Mouse (Mus musculus) MEL (cell line): ENCODE results near the gene Sult1a1. TPM values are rescaled to one million over a fixed set of nuclear protein-coding genes. Genes with fewer than 3 reads are reported as not detected.
A peak's percentile ranks its signal among the peaks of the same experiment; 100 is the strongest.

Experiments
- DNase-seq: peaks from one replicate; pipeline ENCODE4 v3.0.0; 2011; ENCODE audit warnings: low read depth, low spot score
- H3K27ac ChIP-seq: 2 replicates; pipeline ENCODE4 v1.5.1; 2012; ENCODE audit warnings: low read depth, mild to moderate bottlenecking, control low read depth, low read length, moderate library complexity; ENCODE audit not compliant: control insufficient read depth
- H3K27me3 ChIP-seq, 2 experiments: fragments of 150-350 bp in 1 of 2; sonication (generic) in 1 of 2; 2 replicates each; pipeline ENCODE4 v1.6.1; 2012; ENCODE audit warnings: low read length in 2 of 2, mild to moderate bottlenecking in 2 of 2, improper control_type of control experiment in 1 of 2, moderate library complexity in 1 of 2; ENCODE audit not compliant: insufficient read depth in 2 of 2, control insufficient read depth in 1 of 2
- H3K36me3 ChIP-seq, 2 experiments: 2 replicates each; pipeline ENCODE4 v1.6.1; 2012 to 2014; ENCODE audit warnings: low read length in 2 of 2, improper control_type of control experiment in 1 of 2, inconsistent platforms in 1 of 2, mild to moderate bottlenecking in 1 of 2; ENCODE audit not compliant: insufficient read depth in 2 of 2, control insufficient read depth in 1 of 2
- H3K4me1 ChIP-seq, 2 experiments: fragments of 150-350 bp in 1 of 2; sonication (generic) in 1 of 2; 2 replicates each; pipeline ENCODE4 v1.6.1; 2012; ENCODE audit warnings: low read length in 2 of 2, improper control_type of control experiment in 1 of 2, mild to moderate bottlenecking in 1 of 2; ENCODE audit not compliant: insufficient read depth in 2 of 2, control insufficient read depth in 1 of 2
- H3K4me3 ChIP-seq, 2 experiments: fragments of 150-350 bp in 1 of 2; sonication (generic) in 1 of 2; 2 replicates each; pipeline ENCODE4 v1.5.1; 2012; ENCODE audit warnings: low read depth in 2 of 2, low read length in 2 of 2, mild to moderate bottlenecking in 2 of 2, moderate library complexity in 2 of 2, control low read depth in 1 of 2, improper control_type of control experiment in 1 of 2; ENCODE audit not compliant: control insufficient read depth in 1 of 2, insufficient read depth in 1 of 2
- H3K79me2 ChIP-seq: 2 replicates; pipeline ENCODE4 v1.6.1; 2012; ENCODE audit warnings: mild to moderate bottlenecking, low read length, moderate library complexity; ENCODE audit not compliant: control insufficient read depth, poor library complexity, insufficient read depth
- H3K9ac ChIP-seq: 2 replicates; pipeline ENCODE4 v1.6.1; 2012; ENCODE audit warnings: low read depth, mild to moderate bottlenecking, control low read depth, low read length, moderate library complexity; ENCODE audit not compliant: control insufficient read depth, poor library complexity, severe bottlenecking
- H3K9me3 ChIP-seq: fragments of 150-350 bp; sonication (generic); replicated peaks from 2 replicates; pipeline ENCODE4 v1.6.1; 2012; ENCODE audit warnings: mild to moderate bottlenecking, low read length, improper control_type of control experiment, moderate library complexity; ENCODE audit not compliant: insufficient read depth
- CHD1 ChIP-seq: IDR thresholded peaks from 2 replicates; pipeline ENCODE4 v1.6.1; 2012; ENCODE audit warnings: low read depth, mild to moderate bottlenecking, inconsistent platforms, low read length, improper control_type of control experiment
- CHD2 ChIP-seq: IDR thresholded peaks from 2 replicates; pipeline ENCODE4 v1.6.1; 2011; ENCODE audit warnings: low read length, improper control_type of control experiment
- E2F4 ChIP-seq: IDR thresholded peaks from 2 replicates; pipeline ENCODE4 v1.6.1; 2011; ENCODE audit warnings: low read depth, low read length, improper control_type of control experiment, borderline replicate concordance
- EP300 ChIP-seq, 2 experiments: IDR thresholded peaks; 2 replicates each; pipeline ENCODE4 v1.6.1; 2011; ENCODE audit warnings: improper control_type of control experiment in 2 of 2, low read length in 2 of 2, low read depth in 1 of 2, mild to moderate bottlenecking in 1 of 2
- GABPA ChIP-seq: IDR thresholded peaks from 2 replicates; pipeline ENCODE4 v1.6.1; 2012; ENCODE audit warnings: low read depth, mild to moderate bottlenecking, inconsistent platforms, low read length, improper control_type of control experiment, moderate library complexity
- GATA1 ChIP-seq: IDR thresholded peaks from 2 replicates; pipeline ENCODE4 v1.6.1; 2011; ENCODE audit warnings: low read depth, low read length, improper control_type of control experiment
- JUND ChIP-seq: IDR thresholded peaks from 2 replicates; pipeline ENCODE4 v1.6.1; 2011; ENCODE audit warnings: low read depth, mild to moderate bottlenecking, improper control_type of control experiment, low read length
- KAT2A ChIP-seq: conservative IDR thresholded peaks from 2 replicates; pipeline ENCODE4 v1.6.1; 2012; ENCODE audit warnings: low read depth, low read length, improper control_type of control experiment, inconsistent platforms
- MAX ChIP-seq: IDR thresholded peaks from 2 replicates; pipeline ENCODE4 v1.6.1; 2011; ENCODE audit warnings: low read length, improper control_type of control experiment
- MAZ ChIP-seq: IDR thresholded peaks from 2 replicates; pipeline ENCODE4 v1.6.1; 2012; ENCODE audit warnings: low read depth, mild to moderate bottlenecking, inconsistent platforms, low read length, improper control_type of control experiment
- MEF2A ChIP-seq: IDR thresholded peaks from 2 replicates; pipeline ENCODE4 v1.6.1; 2014; ENCODE audit warnings: low read depth, mild to moderate bottlenecking, inconsistent platforms, low read length, improper control_type of control experiment; ENCODE audit not compliant: poor library complexity, insufficient replicate concordance, severe bottlenecking; ENCODE audit errors: extremely low read depth
- MYC ChIP-seq: IDR thresholded peaks from 2 replicates; pipeline ENCODE4 v1.6.1; 2011; ENCODE audit warnings: low read depth, mild to moderate bottlenecking, low read length, improper control_type of control experiment, moderate library complexity
- NELFE ChIP-seq: IDR thresholded peaks from 2 replicates; pipeline ENCODE4 v1.6.1; 2011; ENCODE audit warnings: low read depth, low read length, improper control_type of control experiment
- NRF1 ChIP-seq: IDR thresholded peaks from 2 replicates; pipeline ENCODE4 v1.6.1; 2014; ENCODE audit warnings: low read depth, mild to moderate bottlenecking, inconsistent platforms, low read length, improper control_type of control experiment, moderate library complexity; ENCODE audit not compliant: poor library complexity, insufficient read depth, severe bottlenecking
- POLR2A ChIP-seq, 2 experiments: IDR thresholded peaks; 2 replicates each; pipeline ENCODE4 v1.6.1; 2011 to 2012; ENCODE audit warnings: low read length in 2 of 2, mild to moderate bottlenecking in 2 of 2, control low read depth in 1 of 2, improper control_type of control experiment in 1 of 2, low read depth in 1 of 2, moderate library complexity in 1 of 2; ENCODE audit not compliant: control insufficient read depth in 1 of 2, insufficient read depth in 1 of 2, poor library complexity in 1 of 2
- POLR2AphosphoS2 ChIP-seq: IDR thresholded peaks from 2 replicates; pipeline ENCODE4 v1.6.1; 2011; ENCODE audit warnings: low read length, improper control_type of control experiment
- POLR2AphosphoS5 ChIP-seq: IDR thresholded peaks from 2 replicates; pipeline ENCODE4 v1.6.1; 2012; ENCODE audit warnings: low read depth, borderline replicate concordance, mild to moderate bottlenecking, inconsistent platforms, low read length, moderate library complexity, mixed read lengths
- RAD21 ChIP-seq: IDR thresholded peaks from 2 replicates; pipeline ENCODE4 v1.6.1; 2011; ENCODE audit warnings: mild to moderate bottlenecking, low read depth, low read length, improper control_type of control experiment
- SIN3A ChIP-seq: IDR thresholded peaks from 2 replicates; pipeline ENCODE4 v1.6.1; 2012; ENCODE audit warnings: low read length, improper control_type of control experiment, inconsistent platforms
- SMC3 ChIP-seq: IDR thresholded peaks from 2 replicates; pipeline ENCODE4 v1.6.1; 2011; ENCODE audit warnings: low read depth, low read length, improper control_type of control experiment
- TAL1 ChIP-seq: IDR thresholded peaks from 2 replicates; pipeline ENCODE4 v1.6.1; 2012; ENCODE audit warnings: mild to moderate bottlenecking, inconsistent platforms, low read length, moderate library complexity, mixed read lengths
- TBP ChIP-seq: IDR thresholded peaks from 2 replicates; pipeline ENCODE4 v1.8.0; 2011; ENCODE audit warnings: low read depth, low read length, improper control_type of control experiment
- TCF12 ChIP-seq: IDR thresholded peaks from 2 replicates; pipeline ENCODE4 v1.6.1; 2014; ENCODE audit warnings: low read depth, mild to moderate bottlenecking, inconsistent platforms, low read length, improper control_type of control experiment, moderate library complexity
- UBTF ChIP-seq: IDR thresholded peaks from 2 replicates; pipeline ENCODE4 v1.6.1; 2012; ENCODE audit warnings: low read depth, mild to moderate bottlenecking, inconsistent platforms, low read length, improper control_type of control experiment, moderate library complexity, borderline replicate concordance; ENCODE audit not compliant: insufficient read depth
- ZC3H11A ChIP-seq: IDR thresholded peaks from 2 replicates; pipeline ENCODE4 v1.6.1; 2012; ENCODE audit warnings: low read depth, mild to moderate bottlenecking, inconsistent platforms, low read length, improper control_type of control experiment
- ZKSCAN1 ChIP-seq: IDR thresholded peaks from 2 replicates; pipeline ENCODE4 v1.6.1; 2012; ENCODE audit warnings: low read depth, mild to moderate bottlenecking, inconsistent platforms, low read length, improper control_type of control experiment, moderate library complexity
- ZMIZ1 ChIP-seq: IDR thresholded peaks from 2 replicates; pipeline ENCODE4 v1.6.1; 2012; ENCODE audit warnings: low read depth, mild to moderate bottlenecking, inconsistent platforms, low read length, improper control_type of control experiment, moderate library complexity
- ZNF384 ChIP-seq: IDR thresholded peaks from 2 replicates; pipeline ENCODE4 v1.6.1; 2012; ENCODE audit warnings: low read depth, mild to moderate bottlenecking, inconsistent platforms, low read length, improper control_type of control experiment
- polyA plus RNA-seq, 2 experiments: library from polyadenylated mRNA; stranded (reverse) in 1 of 2; unstranded in 1 of 2; fragments of >175 nt in 1 of 2; fragments of >200 nt in 1 of 2; gene quantifications; 2 replicates each; pipeline versions ENCODE4 v1.2.1 to v1.2.4; 2012; ENCODE audit warnings: low replicate concordance in 2 of 2, low read depth in 1 of 2; ENCODE audit not compliant: insufficient read length in 2 of 2, insufficient read depth in 1 of 2, missing spikeins in 1 of 2
- total RNA-seq: library from RNA; depleted of rRNA; stranded (reverse); fragments of 300-350 nt; gene quantifications from 2 replicates; pipeline ENCODE4 v1.2.3, GENCODE M21; 2012

Sult1a1 gene
- total and polyA plus RNA-seq, 3 experiments: 0.36 TPM; not detected in 2

GRCm38 (mm10) chr7:126625369-126625768 lies 50.9 kb downstream of the Sult1a1 start (continued):
- 0 out of 2 replicates have a peak, but pooled peaks have one; percentile 37 for TF ChIP-seq NRF1
- no peak for TF ChIP-seq TAL1
- peak; percentile 66 for TF ChIP-seq SIN3A
- no peak for TF ChIP-seq RAD21
- peak; percentile 28 for TF ChIP-seq NELFE
- TF ChIP-seq EP300 (IDR thresholded peaks at IDR 0.05; ENCODE audit: low read depth in 1 of 2, low read length in 2 of 2): peak in 1 of 2 experiments; percentile 59; a peak in 2 of 4 replicates
- TF ChIP-seq UBTF: no peak
- peak; percentile 64; the same call in 1 of the 2 replicates for TF ChIP-seq ZMIZ1
- TF ChIP-seq POLR2AphosphoS2: peak; percentile 77; the same call in 1 of the 2 replicates
- TF ChIP-seq GATA1: no peak

DNA sequence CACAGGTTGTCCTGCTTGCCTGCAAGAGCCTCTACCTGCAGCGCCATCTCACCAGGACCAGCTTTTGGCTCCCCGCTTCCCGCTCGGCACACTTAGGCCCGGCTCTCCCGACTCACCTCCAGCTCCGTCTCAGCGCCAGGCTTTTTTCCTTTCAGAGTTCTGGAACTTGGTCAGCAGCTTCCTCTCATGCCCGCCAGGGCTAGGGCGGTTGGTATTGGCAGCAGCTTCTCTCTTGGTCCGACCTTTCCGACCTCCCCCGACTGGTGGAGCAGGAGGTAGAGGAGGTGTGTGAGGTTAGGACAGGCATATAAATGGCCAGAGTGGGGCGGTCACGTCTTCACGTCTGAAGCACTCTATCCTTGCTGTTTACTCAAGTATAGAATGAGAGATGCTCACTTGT lies 51.5 kb downstream of the Sult1a1 start:
- no peak for DNase-seq
- H3K4me1 ChIP-seq: peaks cover 23 to 52% of the 10 kb centered on the region in 2 experiments
- no peaks in the 10 kb centered on the region for H3K27me3 ChIP-seq
- peak overlapping the region; percentile 52; the same call in 1 of the 2 replicates for H3K27ac ChIP-seq
- TF ChIP-seq MEF2A: no peak
- TF ChIP-seq CHD2: no peak
- TF ChIP-seq, all 39 proteins: peak for 0
- peak overlapping the region; percentile 68 for H3K9ac ChIP-seq
- H3K4me3 ChIP-seq: peak overlapping the region; percentile 27 to 60
- H3K79me2 ChIP-seq: no peaks in the 10 kb centered on the region
- H3K36me3 ChIP-seq: peaks cover 0 to 40% of the 10 kb centered on the region in 2 experiments; a peak in 2 of 4 replicates
- H3K9me3 ChIP-seq: no peaks in the 10 kb centered on the region

DNA sequence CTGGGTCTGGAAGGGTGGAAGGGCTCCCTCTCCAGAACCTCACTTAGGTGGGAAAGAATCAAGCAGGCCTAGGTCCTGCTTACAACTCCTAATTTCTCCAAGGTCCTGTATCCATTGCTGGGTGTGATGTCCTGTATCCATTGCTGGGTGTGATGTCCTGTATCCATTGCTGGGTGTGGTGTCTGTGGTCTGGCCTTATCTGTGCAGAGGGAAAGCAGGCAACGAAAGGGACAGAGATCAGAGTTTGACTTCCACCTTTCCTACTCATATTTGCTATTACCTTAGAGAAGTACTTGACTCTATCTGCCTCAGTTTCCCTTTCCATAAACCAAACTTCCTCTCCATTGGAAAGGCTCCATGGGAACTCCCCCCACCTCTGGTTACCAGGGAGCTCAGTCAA lies 52.9 kb downstream of the Sult1a1 start:
- Histone ChIP-seq H3K79me2 (no peaks in the 10 kb centered on the region), H3K27me3 (no peaks in the 10 kb centered on the region), H3K4me3 (no peak overlapping the region), H3K9ac (no peak overlapping the region), H3K36me3 (peaks cover 0 to 40% of the 10 kb centered on the region in 2 experiments; a peak in 2 of 4 replicates), H3K9me3 (no peaks in the 10 kb centered on the region), H3K27ac (peak overlapping the region; percentile 22), H3K4me1 (peaks cover 23 to 52% of the 10 kb centered on the region in 2 experiments)
- peak; percentile 53 for DNase-seq
- TF ChIP-seq GATA1: peak; percentile 72
- TF ChIP-seq EP300 (IDR thresholded peaks at IDR 0.05; ENCODE audit: low read depth in 1 of 2, low read length in 2 of 2): peak; percentile 75 to 78
- no peak for TF ChIP-seq RAD21
- no peak for TF ChIP-seq ZMIZ1
- no peak for TF ChIP-seq MAZ
- TF ChIP-seq TCF12: peak; percentile 58
- TF ChIP-seq TAL1: peak; percentile 73
- no peak for TF ChIP-seq POLR2AphosphoS2
- TF ChIP-seq E2F4: no peak
- TF ChIP-seq POLR2AphosphoS5: no peak
- TF ChIP-seq POLR2A (IDR thresholded peaks at IDR 0.05; ENCODE audit: control insufficient read depth in 1 of 2, insufficient read depth in 1 of 2, low read depth in 1 of 2, low read length in 2 of 2, poor library complexity in 1 of 2): no peak
- TF ChIP-seq ZC3H11A: no peak
- no peak for TF ChIP-seq TBP
- TF ChIP-seq CHD2: no peak
- no peak for TF ChIP-seq CHD1
- TF ChIP-seq MEF2A: no peak
- no peak for TF ChIP-seq SMC3
- no peak for TF ChIP-seq UBTF
- TF ChIP-seq ZNF384: no peak
- TF ChIP-seq MYC: no peak
- no peak for TF ChIP-seq NELFE
- TF ChIP-seq KAT2A: no peak
- TF ChIP-seq MAX: no peak
- no peak for TF ChIP-seq JUND
- no peak for TF ChIP-seq ZKSCAN1
- no peak for TF ChIP-seq GABPA
